Mouse (Mus musculus): ENCODE results near the gene Fgfr2.

DNA sequence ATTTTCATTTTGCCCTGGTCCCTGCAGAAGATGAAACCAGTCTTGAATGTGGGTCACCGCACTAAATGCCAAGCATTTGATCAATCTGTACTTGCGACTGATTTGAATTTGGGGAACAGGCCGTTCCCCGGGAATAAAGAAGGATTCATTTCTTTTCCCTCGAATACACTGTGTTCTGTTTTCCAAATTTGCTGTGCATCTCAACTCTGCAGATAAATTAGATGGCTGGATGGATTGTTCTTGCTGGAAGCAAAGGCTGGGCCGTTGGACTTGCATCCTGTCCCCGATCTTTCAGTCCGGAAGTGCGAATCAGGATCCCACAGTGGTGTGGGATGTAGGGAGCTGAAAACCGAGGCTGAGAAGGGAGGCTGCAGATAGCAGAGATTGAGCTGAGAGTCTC, 2169.8 kb downstream of the Fgfr2 start:
- TF ChIP-seq CTCF (IDR thresholded peaks at IDR 0.05; ENCODE audit: control insufficient read depth, insufficient read depth, insufficient replicate concordance, low read depth, low read length): no peak
- TF ChIP-seq POLR2A (IDR thresholded peaks at IDR 0.05; ENCODE audit: control insufficient read depth, low read depth, low read length): no peak
